Mouse (Mus musculus): Measurements from ENCODE around the gene Nupl1.

The Nupl1 gene

GRCm38 (mm10) chr14:60152373-60152772 is 98.9 kb downstream of the Nupl1 start:
- DNase-seq (ENCODE audit: low spot score in 2 of 2), result no peak

- no peak for DNase-seq (ENCODE audit: low spot score in 2 of 2)
These were observed 102.3 kb downstream of the Nupl1 start for GRCm38 (mm10) chr14:60148893-60149292.

- DNase-seq (ENCODE audit: low spot score in 2 of 2), result no peak
These were observed 108.0 kb downstream of the Nupl1 start for GRCm38 (mm10) chr14:60143234-60143633.

- DNase-seq (ENCODE audit: low spot score in 2 of 2), result peak in 1 of 2 experiments; percentile 35
These were observed 112.9 kb downstream of the Nupl1 start for GRCm38 (mm10) chr14:60138339-60138738.

GRCm38 (mm10) chr14:60137812-60138211 is 113.4 kb downstream of the Nupl1 start:
- DNase-seq (ENCODE audit: low spot score in 2 of 2), result no peak

GRCm38 (mm10) chr14:60135801-60136200 is 115.4 kb downstream of the Nupl1 start:
- DNase-seq (ENCODE audit: low spot score in 2 of 2), result no peak

- no peak for DNase-seq (ENCODE audit: low spot score in 2 of 2)
These were observed 116.5 kb downstream of the Nupl1 start for GRCm38 (mm10) chr14:60134720-60135119.

Measured in spleen, postnatal 10 days (tissue).